Mouse (Mus musculus): ENCODE data around the gene Celsr2.

The Celsr2 gene

GRCm38 (mm10) chr3:108381945-108382875 lies 33.1 kb downstream of the Celsr2 start:
- 0 out of 2 replicates have a peak, but pooled peaks have one; percentile 5 for ATAC-seq (ENCODE audit: low TSS enrichment)

DNA sequence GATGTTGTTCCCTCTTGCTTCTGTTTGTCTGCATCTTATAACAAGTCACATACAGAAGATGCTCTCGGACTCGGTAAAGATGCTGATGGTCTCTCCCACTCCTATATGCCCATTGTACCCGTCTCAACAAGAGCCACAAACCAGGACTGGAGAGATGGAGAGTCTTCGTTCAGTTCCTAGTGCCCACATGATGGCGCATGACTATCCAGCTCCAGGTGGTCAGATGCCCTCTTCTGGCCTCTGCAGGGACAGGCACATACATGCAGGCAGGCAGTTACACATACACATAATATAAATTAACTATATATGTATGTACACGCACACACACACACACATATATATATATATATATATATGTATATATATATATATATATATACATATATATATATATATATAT lies 34.7 kb downstream of the Celsr2 start:
- ATAC-seq (ENCODE audit: low TSS enrichment), result no peak

- no peak for ATAC-seq (ENCODE audit: low TSS enrichment)
Observed at GRCm38 (mm10) chr3:108378875-108379663, 36.3 kb downstream of the Celsr2 start.

GRCm38 (mm10) chr3:108372691-108373090 lies 42.7 kb downstream of the Celsr2 start:
- ATAC-seq (ENCODE audit: low TSS enrichment), result no peak

DNA sequence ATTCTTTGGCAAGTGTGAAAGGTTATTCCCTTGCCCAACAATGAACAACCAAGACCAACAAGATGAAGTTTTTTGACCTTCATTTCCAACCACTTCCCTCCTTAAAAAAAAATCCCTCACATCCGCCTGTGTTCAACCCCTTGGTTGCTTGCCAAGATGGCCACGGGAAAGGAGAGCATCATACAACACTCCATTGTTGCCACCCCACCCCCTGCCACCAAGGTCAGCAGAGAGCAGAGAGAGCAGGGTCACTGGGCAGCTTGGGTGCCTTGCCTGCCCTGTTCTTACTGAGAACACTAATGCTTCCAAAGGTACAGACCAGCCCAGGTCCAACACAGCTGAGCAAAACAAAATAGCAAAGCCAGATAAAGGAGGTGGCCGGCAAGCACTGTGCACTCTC lies 43.1 kb downstream of the Celsr2 start:
- no peak for ATAC-seq (ENCODE audit: low TSS enrichment)

GRCm38 (mm10) chr3:108368721-108369120 lies 46.6 kb downstream of the Celsr2 start:
- no peak for ATAC-seq (ENCODE audit: low TSS enrichment)

DNA sequence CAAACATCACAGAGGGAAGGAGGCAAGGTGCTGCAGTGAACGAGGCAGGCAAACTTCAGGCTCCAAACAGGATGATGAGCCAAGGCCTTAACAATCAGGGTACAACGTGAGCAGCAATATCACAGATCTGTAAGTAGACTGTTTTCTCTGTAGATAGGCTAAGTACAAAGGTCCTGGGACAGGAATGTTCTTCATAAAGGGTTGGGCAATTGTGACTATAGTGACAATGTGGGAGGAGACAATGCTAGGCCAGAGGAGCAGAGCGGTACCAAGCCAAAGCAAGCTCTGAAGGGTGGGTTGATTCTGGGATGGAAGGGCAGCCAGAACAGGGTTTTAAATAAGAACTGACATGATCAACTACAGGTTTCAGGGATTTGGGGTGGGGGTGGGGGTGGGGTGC lies 47.5 kb downstream of the Celsr2 start:
- no peak for ATAC-seq (ENCODE audit: low TSS enrichment)

DNA sequence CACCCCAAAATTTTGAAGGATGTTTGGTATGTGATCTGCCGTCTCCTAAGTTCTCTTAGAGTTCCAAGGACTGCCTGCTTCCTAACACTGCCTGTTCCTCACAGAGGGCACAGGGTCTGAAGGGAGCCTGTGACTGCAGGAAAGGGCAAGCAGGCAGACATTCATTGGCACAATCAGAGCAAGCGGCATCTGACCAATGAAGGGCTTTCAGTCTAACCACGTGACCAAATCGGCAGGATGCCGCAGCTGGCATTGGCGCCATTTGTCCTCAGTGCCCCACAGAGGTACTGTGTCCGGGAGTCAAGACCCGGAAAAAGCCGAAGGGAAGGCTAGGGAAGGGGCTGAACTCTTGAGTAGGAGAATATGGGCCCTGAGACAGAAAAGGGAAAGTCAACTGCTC lies 48.2 kb downstream of the Celsr2 start:
- ATAC-seq (ENCODE audit: low TSS enrichment), result no peak

DNA sequence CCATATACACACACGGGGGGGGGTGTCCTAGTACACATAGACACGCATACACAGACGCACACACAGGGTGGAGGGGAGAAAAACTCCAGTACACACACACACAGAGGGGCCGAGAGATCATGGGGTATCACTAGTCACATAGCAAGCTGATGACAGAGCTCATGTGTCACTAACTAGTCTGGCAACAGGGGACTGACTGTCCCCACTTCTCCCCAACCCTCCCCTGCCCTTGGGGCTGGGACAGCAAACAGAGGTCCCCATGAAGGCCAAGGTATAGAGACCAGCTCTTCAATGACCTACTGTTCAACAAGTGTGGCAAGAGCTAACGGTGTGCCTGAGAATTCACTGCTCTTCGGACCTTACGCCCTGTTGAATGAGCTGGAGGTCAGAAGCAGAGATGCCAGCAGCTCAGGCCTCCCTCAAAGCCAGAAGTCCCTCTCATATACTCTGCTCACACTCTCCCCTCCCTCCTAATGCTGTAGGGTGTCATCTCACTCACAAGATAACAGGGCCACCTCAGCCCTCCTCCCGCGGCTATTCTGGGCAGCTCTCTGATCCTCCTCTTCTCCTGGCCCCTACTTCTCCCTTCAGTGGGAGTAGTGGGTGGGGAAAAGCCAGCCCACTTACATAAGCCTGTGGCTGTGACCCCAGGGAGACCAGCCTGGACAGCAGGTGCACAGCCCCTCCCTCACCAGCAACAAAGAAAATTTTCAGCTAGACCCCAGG lies 50.9 kb downstream of the Celsr2 start, which contains the start of gene Mybphl:
Gene Mybphl (plus strand): TSS at position 642 of the 726 bp plus-strand sequence.
- ATAC-seq (ENCODE audit: low TSS enrichment), result peak; percentile 17; the same call in 1 of the 2 replicates

GRCm38 (mm10) chr3:108363626-108364025 lies 51.7 kb downstream of the Celsr2 start:
- ATAC-seq (ENCODE audit: low TSS enrichment), result peak; percentile 33

- ATAC-seq (ENCODE audit: low TSS enrichment), result no peak
Observed at GRCm38 (mm10) chr3:108360894-108361293, 54.5 kb downstream of the Celsr2 start.

GRCm38 (mm10) chr3:108358445-108358844 lies 56.9 kb downstream of the Celsr2 start:
- peak; percentile 68 for ATAC-seq (ENCODE audit: low TSS enrichment)

DNA sequence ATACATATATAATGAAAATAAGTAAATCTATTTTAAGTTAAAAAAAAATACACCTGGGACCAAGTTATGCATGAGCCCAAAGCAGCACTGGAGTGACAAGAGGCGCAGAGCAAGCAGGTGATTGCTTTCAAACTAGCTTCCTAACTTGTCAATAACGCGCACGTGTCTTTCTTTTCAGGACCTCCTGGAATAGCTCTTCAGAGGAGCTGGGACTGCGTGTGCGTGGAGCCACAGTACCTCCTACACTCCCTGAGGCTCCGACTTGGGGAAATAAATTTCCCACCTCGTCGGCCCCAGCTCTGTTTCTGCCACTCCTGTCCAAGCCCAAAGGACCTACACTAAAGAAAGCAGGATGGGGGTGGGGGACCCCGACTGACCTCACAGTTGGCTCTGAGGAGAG lies 58.3 kb downstream of the Celsr2 start:
- ATAC-seq (ENCODE audit: low TSS enrichment), result no peak

DNA sequence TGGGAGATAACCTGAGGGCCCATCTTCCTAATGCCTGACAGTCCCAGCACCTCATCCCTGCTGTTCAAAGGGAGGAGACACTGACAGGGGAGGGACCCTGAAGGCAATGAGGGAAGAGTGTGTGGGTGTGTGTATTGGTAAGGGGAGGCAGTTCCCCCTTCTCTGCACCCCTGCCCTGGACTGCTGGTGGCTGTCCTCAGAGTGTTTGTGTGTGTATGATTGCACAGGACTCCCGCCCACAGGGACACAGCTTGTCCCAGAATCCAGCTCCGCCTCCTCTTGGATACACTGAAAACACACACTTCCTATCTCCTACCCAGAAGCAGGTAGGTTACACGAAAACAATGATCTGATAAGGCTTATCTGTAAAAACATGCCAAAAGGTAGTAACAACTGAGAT lies 60.1 kb downstream of the Celsr2 start:
- ATAC-seq (ENCODE audit: low TSS enrichment), result peak; percentile 24; the same call in 1 of the 2 replicates

DNA sequence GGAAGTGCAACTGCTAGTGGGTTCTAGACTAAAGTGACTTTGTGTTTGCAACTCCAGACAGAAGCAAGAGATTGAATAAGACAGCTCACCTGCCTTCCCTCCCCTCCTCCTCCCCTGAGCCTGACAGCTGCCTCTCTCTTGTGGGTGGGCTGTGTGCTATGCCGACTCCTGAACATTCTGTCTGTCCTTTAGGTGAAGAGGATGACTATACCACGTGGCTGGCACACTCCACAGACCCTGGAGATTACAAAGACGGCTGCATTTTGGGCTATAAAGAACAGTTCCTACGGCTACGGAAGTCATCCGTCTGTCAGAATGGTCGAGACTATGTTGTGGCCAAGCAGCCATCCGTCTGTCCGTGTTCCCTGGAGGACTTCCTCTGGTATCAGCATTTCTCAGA lies 67.0 kb downstream of the Celsr2 start:
- ATAC-seq (ENCODE audit: low TSS enrichment), result 0 out of 2 replicates have a peak, but pooled peaks have one; percentile 38

DNA sequence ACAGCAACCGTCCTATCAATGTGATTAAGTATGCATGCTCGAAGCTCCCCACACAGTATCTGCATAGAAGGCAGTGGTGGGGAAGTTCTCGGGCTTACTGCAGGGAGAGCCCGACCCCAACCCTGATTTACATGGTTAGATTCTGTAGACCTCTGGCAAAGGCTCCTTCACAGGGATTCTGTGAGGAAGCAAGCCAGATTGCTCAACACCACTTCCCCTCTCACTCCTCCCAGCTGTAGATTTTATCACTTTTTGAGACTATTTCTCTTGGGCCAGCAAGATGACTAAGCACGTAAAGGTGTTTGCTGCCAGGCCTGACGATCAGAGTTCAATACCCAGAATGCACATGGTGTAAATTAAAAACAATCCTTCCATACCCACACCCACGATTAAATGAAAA lies 69.5 kb downstream of the Celsr2 start:
- ATAC-seq (ENCODE audit: low TSS enrichment), result no peak

GRCm38 (mm10) chr3:108342185-108342584 lies 73.2 kb downstream of the Celsr2 start:
- ATAC-seq (ENCODE audit: low TSS enrichment), result no peak

DNA sequence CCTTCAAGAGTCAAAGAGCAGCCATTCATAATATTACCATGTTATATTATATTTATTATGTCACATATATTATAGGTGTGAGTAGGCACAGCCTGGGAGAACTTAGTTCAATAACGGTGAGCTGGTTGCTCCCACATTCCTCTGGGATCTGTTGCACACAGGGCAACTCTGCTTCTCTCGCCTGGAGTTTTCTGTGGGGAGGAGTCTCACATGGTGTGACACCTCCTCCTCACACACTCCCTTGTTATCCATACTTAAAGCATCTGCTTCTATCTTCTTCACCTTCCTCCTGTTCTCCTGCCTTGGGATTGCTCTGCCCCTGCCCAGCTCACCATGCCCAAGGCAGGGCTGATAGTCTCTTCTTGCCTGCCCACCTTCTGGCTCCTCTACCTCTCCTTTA lies 74.3 kb downstream of the Celsr2 start:
- ATAC-seq (ENCODE audit: low TSS enrichment), result peak; percentile 76

All from frontal cortex, adult (tissue).